In the genomic region with DNA sequence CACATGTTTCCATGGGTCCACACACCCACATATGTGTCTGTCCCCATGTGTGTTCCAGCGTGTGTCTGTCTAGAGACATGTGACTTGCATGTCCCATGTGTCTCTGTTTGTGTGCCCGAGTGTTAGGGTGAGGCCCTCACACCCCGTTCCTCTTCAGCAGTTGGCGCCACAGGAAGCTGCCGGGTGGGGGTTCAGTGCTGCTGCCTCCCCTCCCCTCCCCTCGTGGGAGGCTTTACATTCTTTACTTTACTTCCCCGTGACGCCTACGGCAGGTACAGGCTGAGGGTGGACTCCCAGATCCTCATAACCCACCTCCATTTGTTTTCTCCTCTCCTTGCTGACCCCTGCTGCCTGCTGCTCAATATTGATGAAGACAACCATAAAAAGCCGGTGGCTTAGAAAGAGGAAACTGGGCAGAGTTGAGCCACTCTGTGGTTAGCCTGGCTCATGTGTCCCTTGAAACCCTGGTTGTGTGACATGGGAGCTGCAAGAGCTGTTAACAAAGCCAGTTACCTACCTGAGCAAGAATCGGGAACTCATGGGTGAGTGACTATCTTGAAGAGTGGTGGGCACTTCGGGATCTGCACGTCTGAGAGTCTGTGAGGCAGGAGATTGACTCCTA, we compare ENCODE assay signal across 9 mouse cellular contexts. TPM values are rescaled to one million over a fixed set of nuclear protein-coding genes. Genes with fewer than 3 reads are reported as not detected.
DNase-seq lines count a peak whose midpoint lies in the region; ATAC-seq and TF ChIP-seq lines count a peak whose summit lies in the region.
"Had no signal": no experiment of that assay in that cellular context is flagged by ENCODE, and none has a peak within 500 bp of the region (broad histone marks: within the 10 kb centered on the region; RNA-seq: fewer than 3 reads in every experiment).

A gene (plus strand): TSS at position 227 of the 622 bp plus-strand sequence.

- no peak for ATAC-seq in kidney, embryonic 14.5 days (ENCODE audit: low FRiP score, low TSS enrichment)
- ATAC-seq in kidney, embryonic 16.5 days (ENCODE audit: low FRiP score, low TSS enrichment): no peak
- ATAC-seq in hindbrain, embryonic 12.5 days (ENCODE audit: low FRiP score): no peak

- no peaks in the 10 kb centered on the region for H3K4me1 ChIP-seq in kidney, embryonic 14.5 days (ENCODE audit: control insufficient read depth, insufficient read depth, low read length)
- peaks cover 8% of the 10 kb centered on the region; the same call in 1 of the 2 replicates for H3K4me1 ChIP-seq in kidney, embryonic 16.5 days (ENCODE audit: insufficient read depth, low read length)
- no peaks in the 10 kb centered on the region; the same call in 1 of the 2 replicates for H3K4me1 ChIP-seq in lung, adult 2 months (ENCODE audit: control insufficient read depth, insufficient read depth, low read length)
- peaks cover 12% of the 10 kb centered on the region for H3K4me1 ChIP-seq in small intestine, adult 2 months (ENCODE audit: control insufficient read depth, insufficient read depth, insufficient read length, low read length)
- H3K4me1 ChIP-seq in hindbrain, embryonic 12.5 days: no peaks in the 10 kb centered on the region

- H3K4me2 ChIP-seq in kidney, embryonic 14.5 days (replicated peaks; ENCODE audit: low read depth, low read length): no peak within 1 kb of the TSS
- H3K4me2 ChIP-seq in kidney, embryonic 16.5 days (replicated peaks; ENCODE audit: low read depth, low read length): no peak within 1 kb of the TSS
- no peak within 1 kb of the TSS for H3K4me2 ChIP-seq in hindbrain, embryonic 12.5 days (replicated peaks)

- no peaks in the 10 kb centered on the region for H3K36me3 ChIP-seq in kidney, embryonic 14.5 days (ENCODE audit: control insufficient read depth, insufficient read depth, low read length)
- H3K36me3 ChIP-seq in kidney, embryonic 16.5 days (ENCODE audit: insufficient read depth, low read length): no peaks in the 10 kb centered on the region
- H3K36me3 ChIP-seq in small intestine, adult 2 months (ENCODE audit: control insufficient read depth, insufficient read depth, low read length): no peaks in the 10 kb centered on the region
- H3K36me3 ChIP-seq in hindbrain, embryonic 12.5 days: no peaks in the 10 kb centered on the region

- H3K27me3 ChIP-seq in kidney, embryonic 14.5 days (ENCODE audit: control insufficient read depth, insufficient read depth, low read length): no peaks in the 10 kb centered on the region
- no peaks in the 10 kb centered on the region for H3K27me3 ChIP-seq in kidney, embryonic 16.5 days (ENCODE audit: insufficient read depth, low read length)
- no peaks in the 10 kb centered on the region for H3K27me3 ChIP-seq in small intestine, adult 2 months (ENCODE audit: control insufficient read depth, insufficient read depth, low read length)
- no peaks in the 10 kb centered on the region for H3K27me3 ChIP-seq in hindbrain, embryonic 12.5 days

- 72% methylated on average over 13 of the region's 13 CpGs for WGBS in kidney, embryonic 14.5 days
- 63% methylated on average over 13 of the region's 13 CpGs for WGBS in kidney, embryonic 16.5 days
- WGBS in lung, adult 2 months: 32% methylated on average over 13 of the region's 13 CpGs
- WGBS in small intestine, adult 2 months: 38% methylated on average over 13 of the region's 13 CpGs
- 79% methylated on average over 13 of the region's 13 CpGs for WGBS in hindbrain, embryonic 12.5 days

- no peak for TF ChIP-seq POLR2A in lung, adult 2 months (IDR thresholded peaks at IDR 0.05; ENCODE audit: borderline replicate concordance, extremely low read depth, low read depth, low read length)
- TF ChIP-seq POLR2A in small intestine, adult 2 months (IDR thresholded peaks at IDR 0.05; ENCODE audit: low read depth, low read length): no peak

- no peaks in the 10 kb centered on the region; the same call in 1 of the 2 replicates for H3K9me3 ChIP-seq in kidney, embryonic 14.5 days (ENCODE audit: control insufficient read depth, low read length)
- no peaks in the 10 kb centered on the region for H3K9me3 ChIP-seq in kidney, embryonic 16.5 days (ENCODE audit: low read length)
- H3K9me3 ChIP-seq in hindbrain, embryonic 12.5 days (replicated peaks): no peaks in the 10 kb centered on the region

- no peak for TF ChIP-seq CTCF in lung, adult 2 months (IDR thresholded peaks at IDR 0.05; ENCODE audit: insufficient read depth, low read length)
- no peak for TF ChIP-seq CTCF in small intestine, adult 2 months (IDR thresholded peaks at IDR 0.05; ENCODE audit: extremely low read depth, insufficient read length, insufficient replicate concordance, low read depth, low read length)

- peak; percentile 16 for DNase-seq in lung, adult 2 months
- DNase-seq in retina, postnatal 1 day: no peak
- DNase-seq in right cerebral cortex, adult 18-20 months: no peak
- no peak for DNase-seq in right cerebral cortex, postnatal 4 days
- DNase-seq: cerebellum, adult 9-11 months had no signal

- H3K27ac ChIP-seq in kidney, embryonic 14.5 days (ENCODE audit: low read depth, low read length): peak within 1 kb of the TSS; percentile 0; the same call in 1 of the 2 replicates
- H3K27ac ChIP-seq in kidney, embryonic 16.5 days (ENCODE audit: low read length): no peak within 1 kb of the TSS
- H3K27ac ChIP-seq in small intestine, adult 2 months (ENCODE audit: insufficient read depth, low read depth, low read length): peak within 1 kb of the TSS; percentile 56
- no peak within 1 kb of the TSS for H3K27ac ChIP-seq in hindbrain, embryonic 12.5 days

- no peak within 1 kb of the TSS for H3K4me3 ChIP-seq in kidney, embryonic 14.5 days (ENCODE audit: low read length)
- no peak within 1 kb of the TSS for H3K4me3 ChIP-seq in kidney, embryonic 16.5 days (ENCODE audit: low read length)
- H3K4me3 ChIP-seq in lung, adult 2 months (replicated peaks; ENCODE audit: extremely low read depth, low read depth, low read length): peak within 1 kb of the TSS; percentile 40
- H3K4me3 ChIP-seq in small intestine, adult 2 months (ENCODE audit: low read depth, low read length): peak within 1 kb of the TSS; percentile 45
- H3K4me3 ChIP-seq in hindbrain, embryonic 12.5 days: no peak within 1 kb of the TSS

- no peak within 1 kb of the TSS for H3K9ac ChIP-seq in kidney, embryonic 14.5 days (ENCODE audit: low read depth, low read length)
- no peak within 1 kb of the TSS for H3K9ac ChIP-seq in kidney, embryonic 16.5 days (replicated peaks; ENCODE audit: low read length)
- H3K9ac ChIP-seq in hindbrain, embryonic 12.5 days: no peak within 1 kb of the TSS

RNA-seq across cellular contexts. Expression of the gene that starts here (rescaled TPM):
- not detected in 2 replicates for polyA plus RNA-seq in kidney, embryonic 14.5 days (2014; fragmentation: Nextera tagmentation; extraction: Ambion mirVana)
- polyA plus RNA-seq in kidney, embryonic 16.5 days (2015; fragmentation: Nextera tagmentation; extraction: Ambion mirVana): 0.16 and 0.19 TPM in 2 replicates
- polyA plus RNA-seq in lung, adult 2 months (2012; rRNA removed): 1.6 and 3.1 TPM in 2 replicates
- 0.69 and 0.80 TPM in 2 replicates for polyA plus RNA-seq in small intestine, adult 2 months (2012; rRNA removed)
- not detected in 2 replicates for polyA plus RNA-seq in hindbrain, embryonic 12.5 days (2016; fragmentation: Nextera tagmentation; extraction: Ambion mirVana)

Comparison
In these comparisons a context has a peak if more than half of its experiments do, and no peak if none do; other contexts are left out.
1. H3K27ac ChIP-seq: peak in kidney, embryonic 14.5 days (single experiment) and small intestine, adult 2 months (single experiment); none in kidney, embryonic 16.5 days (single experiment) and hindbrain, embryonic 12.5 days (single experiment).
2. H3K4me3 ChIP-seq: peak in lung, adult 2 months (single experiment) and small intestine, adult 2 months (single experiment); none in kidney, embryonic 14.5 days (single experiment), kidney, embryonic 16.5 days (single experiment) and hindbrain, embryonic 12.5 days (single experiment).